Mouse (Mus musculus) layer of hippocampus, postnatal 14 days (tissue): ENCODE results near the gene Neurod1. TPM values are rescaled to one million over a fixed set of nuclear protein-coding genes. Genes with fewer than 3 reads are reported as not detected.

ENCODE experiments used
- DNase-seq, 2 experiments: peaks; one replicate each; pipeline ENCODE4 v3.0.0; 2021 to 2022; ENCODE audit warnings: low spot score in 2 of 2, mixed read lengths in 1 of 2
- total RNA-seq, 2 experiments: library from RNA; stranded (reverse); gene quantifications; 2 replicates each; pipeline ENCODE4 v1.2.3; 2021

Gene Neurod1
- total RNA-seq, 2 experiments from 2014 or later, result 48.6 to 56.0 TPM

DNA sequence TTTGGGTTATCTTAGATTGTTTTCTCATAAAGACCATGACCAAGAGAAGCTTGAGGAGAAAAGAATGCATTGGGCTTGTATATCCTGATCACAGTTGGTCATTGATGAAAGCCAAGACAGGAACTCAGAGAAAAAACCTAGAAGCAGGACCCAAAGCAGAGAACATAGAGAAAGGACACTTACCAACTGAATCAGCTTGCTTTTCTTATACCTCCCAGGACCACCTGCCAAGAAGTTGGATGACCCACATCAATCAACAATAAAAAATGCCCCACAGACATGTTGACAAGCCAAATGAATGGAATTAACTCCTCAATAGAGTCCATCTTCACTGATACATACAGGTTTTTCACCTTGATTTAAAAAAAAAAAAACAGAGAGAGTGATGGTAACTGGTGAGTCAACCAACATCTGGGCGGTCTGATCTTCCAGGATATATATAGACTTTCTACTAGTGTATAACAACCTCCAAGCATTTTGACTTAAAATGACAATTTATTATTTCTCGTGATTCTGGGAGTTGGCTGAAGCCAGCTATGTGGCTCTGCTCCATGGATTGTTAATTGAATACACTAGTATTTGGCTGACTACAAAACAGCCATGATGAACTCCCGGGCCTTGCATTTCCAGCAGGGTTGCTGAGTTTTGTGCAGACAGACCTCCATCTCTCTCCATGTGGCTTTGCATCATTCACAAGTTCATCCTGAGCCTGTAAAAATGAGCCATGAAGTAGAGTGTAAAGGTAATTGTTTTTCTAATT, 12.5 kb downstream of the Neurod1 start:
- no peak for DNase-seq

DNA sequence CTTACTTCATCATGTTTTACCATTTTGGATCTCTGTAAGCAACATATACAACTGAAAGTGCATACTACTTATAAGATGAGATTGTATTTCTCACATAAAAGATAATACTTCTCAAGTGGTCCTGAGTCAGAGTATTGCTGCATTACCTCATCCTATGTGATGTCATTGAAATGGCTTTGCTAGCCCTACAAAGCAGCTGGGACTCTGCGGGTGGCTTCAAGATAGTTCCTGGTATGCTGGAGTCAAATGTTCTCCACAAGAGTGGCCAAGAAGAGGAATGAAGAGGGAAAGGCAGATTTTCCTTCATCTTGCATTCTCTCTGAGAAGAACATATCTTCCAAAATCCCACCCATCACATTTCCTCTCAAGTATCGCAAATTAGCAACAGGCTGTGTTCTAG, 13.2 kb downstream of the Neurod1 start:
- DNase-seq, result no peak

DNA sequence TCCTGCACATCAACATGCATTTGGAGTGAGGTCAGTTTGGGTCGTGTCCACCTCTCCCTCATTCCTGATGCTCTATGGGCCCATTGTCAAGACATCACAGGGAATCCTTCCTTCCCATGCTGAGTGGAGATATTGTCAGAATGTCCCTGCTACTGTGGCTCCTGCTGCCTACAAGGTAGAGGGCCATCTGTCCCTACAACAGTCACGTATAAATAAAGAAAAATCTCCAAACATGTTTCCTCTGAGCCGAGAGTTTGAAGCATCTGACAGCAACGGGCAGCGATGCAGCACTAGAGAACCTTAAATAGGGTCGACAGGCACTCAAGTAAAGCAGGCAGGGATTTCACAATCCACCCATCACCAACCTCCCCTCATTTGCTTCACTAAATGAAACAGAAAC, 13.6 kb downstream of the Neurod1 start:
- DNase-seq, result no peak

DNA sequence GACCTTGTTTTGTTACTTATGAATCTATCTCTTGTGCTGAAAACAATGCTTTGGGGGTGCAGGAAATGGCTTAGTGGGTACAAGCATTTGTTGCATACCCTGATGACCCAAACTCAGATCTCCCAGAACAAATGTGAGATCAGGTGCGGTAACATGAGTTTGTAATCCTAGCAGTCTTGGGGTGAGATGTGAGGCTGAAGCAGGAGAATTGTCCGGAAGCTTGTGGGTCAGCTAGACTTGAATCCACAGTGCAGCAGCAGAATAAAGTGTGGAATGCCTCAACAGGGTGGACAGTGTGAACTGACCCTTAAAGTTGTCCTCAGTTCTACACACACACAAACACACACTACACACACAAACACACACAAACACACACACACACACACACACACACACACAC, 14.3 kb downstream of the Neurod1 start:
- DNase-seq, result no peak

DNA sequence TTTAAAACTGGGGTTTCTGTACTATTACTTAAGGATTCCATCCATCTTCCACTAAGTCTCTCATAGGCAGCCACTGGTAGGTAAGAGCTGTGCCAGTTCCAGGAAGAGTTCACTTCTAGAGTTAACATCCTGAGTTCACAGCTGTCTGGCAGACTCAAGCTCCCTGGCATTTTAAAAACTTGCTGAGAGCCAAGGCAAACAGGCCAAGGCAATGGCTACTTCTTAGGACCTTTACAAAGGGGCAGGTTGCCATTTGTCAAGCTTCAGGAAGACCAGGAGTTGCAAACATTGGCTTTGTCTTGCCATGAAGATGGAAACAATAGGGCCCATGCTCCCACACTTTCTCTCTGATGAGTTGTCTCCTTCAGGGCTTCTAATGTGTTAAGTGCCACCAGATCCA, 26.5 kb downstream of the Neurod1 start:
- DNase-seq, result no peak

DNA sequence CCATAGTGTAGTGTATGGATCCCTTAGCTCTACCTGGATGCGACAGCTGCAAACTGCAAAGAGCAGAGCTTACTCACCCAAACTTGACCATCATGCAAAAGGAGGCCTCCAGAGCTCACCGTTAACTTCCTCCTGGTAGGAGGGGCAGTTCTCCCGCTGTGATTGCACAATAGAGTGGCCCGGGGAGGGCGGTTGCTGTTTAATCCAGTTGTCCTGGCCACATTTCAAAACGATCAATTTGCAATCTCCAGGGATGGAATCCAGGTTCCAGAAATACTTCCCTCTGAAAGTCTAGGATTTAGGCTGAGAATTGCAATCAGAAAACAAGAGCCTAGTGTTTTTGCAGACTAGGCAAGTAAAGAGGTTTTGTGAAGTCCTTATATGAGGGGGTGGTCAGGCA, 26.9 kb downstream of the Neurod1 start:
- no peak for DNase-seq

DNA sequence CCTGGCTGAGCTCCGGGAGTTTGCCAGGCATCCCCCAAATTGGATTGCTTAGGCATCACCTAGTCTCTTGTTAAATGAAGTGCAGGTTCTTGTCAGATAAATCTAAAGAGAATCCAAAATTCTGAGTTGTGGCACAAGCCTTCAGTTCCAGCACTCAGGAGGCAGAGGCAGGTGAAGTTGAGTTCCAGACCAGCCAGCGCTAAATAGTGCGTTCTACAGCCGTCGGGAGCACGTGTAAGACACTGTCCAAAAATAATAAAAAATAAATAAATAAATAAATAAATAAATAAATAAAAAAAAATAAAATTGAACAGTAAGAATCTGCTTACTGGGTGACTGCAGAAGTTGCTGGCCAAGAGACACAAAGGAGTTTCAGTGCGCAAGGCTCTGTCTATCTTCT, 27.4 kb downstream of the Neurod1 start:
- DNase-seq, result no peak

DNA sequence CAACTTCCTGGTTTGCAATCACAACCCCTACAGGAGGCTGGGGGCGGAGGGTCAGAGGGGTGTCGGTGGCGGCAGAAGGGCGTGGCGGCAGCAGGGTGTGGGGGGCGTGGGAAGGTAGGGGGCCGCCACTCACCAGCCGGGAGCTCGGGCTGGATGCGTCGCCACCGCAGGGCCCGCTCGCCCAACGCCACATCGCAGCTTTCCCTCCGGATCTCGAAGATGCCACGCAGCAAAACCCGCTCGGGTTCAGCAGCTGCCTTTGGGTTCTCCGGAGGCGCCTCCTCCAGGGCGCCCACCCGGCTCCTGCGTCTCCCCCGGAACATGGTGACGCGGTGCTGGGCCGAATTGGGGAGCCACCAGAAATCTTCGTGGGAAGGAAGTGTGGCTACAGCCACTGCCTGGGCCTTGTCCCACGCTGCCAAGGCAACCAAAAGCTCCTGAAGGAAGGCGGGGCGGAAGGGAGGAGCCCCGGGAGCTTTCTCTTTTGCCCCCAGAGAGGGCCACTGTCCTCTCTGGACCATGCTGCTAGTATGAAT, 27.9 kb downstream of the Neurod1 start:
- DNase-seq, result no peak

DNA sequence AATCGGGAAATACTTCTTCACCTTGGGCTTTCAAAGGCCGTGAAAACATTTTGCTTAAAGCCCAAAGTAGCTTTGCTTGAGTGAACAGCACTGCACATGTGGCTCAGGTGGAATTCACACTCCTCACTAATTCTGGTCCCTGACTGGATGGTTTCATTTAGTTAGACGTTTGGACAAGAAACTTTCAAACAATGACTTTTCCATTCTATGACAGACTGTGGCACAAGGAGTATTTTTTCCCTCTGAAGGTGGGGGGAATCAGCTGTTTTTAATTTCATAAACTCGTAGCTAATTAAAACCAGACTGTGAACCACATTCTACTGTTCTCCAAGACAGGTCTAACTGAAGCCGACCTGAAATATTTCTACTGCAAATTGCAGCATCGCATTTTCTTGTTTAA, 28.5 kb downstream of the Neurod1 start:
- no peak for DNase-seq

DNA sequence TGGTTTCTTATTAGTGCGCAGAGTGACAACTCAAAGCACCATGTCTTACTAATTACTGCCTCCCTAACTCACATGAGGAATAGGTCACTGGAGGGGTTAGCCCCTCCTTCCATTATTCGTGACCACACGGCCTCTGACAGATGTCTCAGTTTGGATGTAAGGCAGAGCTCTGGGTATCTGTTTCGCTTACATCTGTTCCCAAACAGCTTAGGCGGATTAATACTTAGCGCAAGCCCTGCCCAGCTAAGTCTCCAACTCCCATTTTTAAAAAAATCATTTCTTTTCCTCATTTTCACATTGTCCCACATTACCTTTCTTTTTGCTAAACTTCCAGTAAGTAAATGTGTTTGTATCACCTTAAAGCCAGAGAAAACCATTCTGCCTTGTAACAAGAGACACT, 34.9 kb downstream of the Neurod1 start:
- DNase-seq, result no peak

DNA sequence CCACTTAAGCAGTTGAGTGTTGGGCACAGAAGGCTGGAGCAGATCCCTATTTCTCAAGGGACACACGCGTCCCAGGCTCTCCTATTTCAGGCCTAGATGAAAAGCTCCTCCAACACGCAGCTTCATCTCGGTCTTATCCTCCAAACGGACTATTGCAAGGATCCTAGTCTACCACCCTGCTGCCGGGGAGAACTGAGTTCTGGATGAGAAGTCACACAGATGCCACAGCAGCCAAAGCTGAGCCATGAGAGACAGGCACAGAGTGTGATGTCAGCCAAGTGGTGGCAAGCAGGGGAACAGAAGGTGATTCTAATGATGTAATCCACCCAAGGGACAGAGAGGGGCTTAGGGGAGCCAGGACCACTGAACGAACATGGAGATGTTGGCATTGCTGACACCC, 42.0 kb downstream of the Neurod1 start:
- DNase-seq, result peak in 1 of 2 experiments; percentile 31

DNA sequence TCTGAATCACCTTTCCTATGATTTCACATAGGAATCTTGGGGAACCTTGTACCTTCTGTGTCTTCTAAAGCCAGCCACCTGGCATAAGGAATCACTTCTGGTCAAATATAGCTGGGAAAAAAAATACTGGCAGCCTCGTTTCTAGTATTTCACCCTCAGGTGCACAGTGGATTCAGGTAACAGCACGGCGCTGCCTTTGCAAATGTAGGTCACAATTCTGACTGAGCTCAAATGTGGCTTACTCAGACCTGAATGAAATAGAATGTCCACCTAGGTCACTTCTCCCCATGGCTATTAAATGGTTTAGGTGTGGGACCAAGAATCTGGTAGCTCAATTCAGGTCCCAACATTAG, 45.7 kb downstream of the Neurod1 start:
- no peak for DNase-seq

DNA sequence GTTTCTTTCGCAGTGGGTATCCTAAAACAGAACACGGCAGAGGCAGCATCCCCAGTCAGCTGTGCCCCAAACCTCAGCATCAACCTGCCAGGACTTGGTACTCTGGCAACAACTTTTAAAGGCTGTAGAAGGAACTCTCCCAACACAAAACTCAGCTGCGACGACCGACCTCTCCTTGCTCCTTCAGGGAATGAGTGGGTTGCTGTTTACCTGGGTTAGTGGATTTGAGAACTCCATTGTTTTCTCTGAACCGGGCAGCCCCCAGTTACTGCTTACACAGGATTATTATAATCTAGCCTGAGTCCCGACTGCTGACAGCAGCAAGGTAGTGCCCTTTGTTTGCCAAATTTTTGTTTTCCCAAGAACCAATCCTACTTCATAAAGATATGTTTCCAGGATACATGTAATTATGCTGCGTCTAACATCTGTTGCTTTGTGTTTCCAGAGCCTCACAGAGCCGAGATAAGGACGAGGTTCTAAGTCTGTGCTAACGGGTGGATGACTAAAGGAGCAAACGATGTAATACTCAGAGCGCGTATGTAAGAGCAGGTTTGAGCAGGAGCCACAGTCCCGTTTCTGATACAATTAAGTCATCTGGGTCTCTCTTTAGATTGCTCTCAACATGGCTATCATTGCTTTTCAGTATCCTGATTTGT, 46.2 kb downstream of the Neurod1 start:
- DNase-seq, result no peak

DNA sequence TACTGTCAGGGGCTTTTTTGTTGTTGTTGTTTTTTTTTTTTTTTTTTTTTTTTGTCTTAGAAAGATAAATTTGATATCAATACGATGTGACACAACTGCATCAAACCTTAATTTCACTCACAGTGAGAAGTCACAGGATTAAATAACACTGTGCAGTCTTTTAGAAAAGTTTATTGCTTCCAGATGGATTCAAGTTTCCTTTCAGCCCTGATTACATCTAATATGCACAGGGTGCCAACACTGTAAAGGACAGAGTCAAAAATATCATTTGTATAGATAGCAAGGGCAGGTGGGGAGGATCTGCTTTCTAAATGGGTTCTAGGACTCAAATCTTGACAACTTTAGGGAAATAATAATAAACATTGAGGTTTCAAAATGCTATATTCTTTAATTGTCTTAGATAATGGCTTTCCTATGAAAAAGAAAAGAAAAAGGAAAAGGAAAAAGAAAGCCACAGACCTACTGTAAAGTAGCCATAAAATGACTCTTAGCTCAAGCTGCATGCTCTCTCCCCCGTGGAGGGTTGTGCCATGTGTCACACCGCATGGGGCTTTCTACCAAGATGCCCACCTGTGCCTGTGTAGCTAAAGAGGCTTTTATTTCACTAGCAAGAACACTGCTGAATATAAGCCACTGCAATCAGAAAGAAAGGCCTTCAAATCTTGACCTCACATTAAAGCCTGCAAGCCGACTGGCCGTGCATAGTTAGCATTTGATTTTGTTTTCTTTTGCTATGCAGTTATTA, 50.7 kb downstream of the Neurod1 start:
- no peak for DNase-seq

Other genes starting within 250 kb of the Neurod1 start
- 10 to 100 TPM; 17.3 to 20.1 TPM for gene Itga4, start 201.3 kb downstream of the Neurod1 start, total RNA-seq
- 1 to 10 TPM; 6.3 to 6.6 TPM for gene Cerkl, start within 50 bp of the Neurod1 start, total RNA-seq
- gene Itprid2, start 178.6 kb upstream of the Neurod1 start, total RNA-seq, result 10 to 100 TPM; 40.0 to 43.1 TPM